Mouse (Mus musculus): Measurements from ENCODE around the gene Bmpr1b.
A peak's percentile ranks its signal among the peaks of the same experiment; 100 is the strongest.

Bmpr1b gene

DNA sequence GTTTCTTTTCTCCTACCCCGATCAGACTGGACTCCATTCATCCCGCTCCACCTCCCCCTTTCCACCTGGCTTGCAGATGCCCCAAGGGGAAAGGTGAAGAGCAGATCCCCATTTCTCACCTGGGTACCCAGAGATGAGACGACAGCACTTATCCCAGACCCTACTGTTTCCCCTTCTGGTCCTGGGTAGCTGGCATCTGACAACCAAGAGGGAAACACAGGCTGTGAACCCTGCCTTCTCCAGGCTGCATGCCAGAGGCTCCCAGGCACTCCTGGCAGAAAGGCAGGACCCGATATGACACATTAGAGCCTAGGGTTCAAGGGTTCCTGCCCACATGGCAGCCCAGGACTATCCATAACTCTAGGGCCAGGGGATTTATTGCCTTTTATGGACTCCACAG is 56.0 kb downstream of the Bmpr1b start:
- no peak for DNase-seq (ENCODE audit: low read depth, low spot score)

DNA sequence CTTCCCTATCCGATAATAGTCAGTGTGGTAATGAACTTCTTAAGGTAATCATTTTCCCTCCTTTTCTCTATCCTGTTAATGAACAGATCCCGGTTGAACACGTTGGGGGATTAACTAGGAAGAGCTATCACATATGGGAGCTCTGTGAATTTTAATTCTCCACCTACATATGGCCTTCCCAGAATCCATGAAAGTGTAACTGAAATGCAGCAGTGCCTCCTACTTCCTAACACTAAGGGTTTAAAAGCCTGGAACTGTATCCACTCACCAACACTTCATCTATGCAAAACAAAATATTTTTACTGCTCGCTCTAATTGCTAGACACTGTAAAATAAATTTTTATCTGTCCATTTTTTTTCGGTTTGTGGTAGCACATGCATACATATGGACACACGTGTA is 63.0 kb downstream of the Bmpr1b start:
- peak; percentile 53 for DNase-seq (ENCODE audit: low read depth, low spot score)

DNA sequence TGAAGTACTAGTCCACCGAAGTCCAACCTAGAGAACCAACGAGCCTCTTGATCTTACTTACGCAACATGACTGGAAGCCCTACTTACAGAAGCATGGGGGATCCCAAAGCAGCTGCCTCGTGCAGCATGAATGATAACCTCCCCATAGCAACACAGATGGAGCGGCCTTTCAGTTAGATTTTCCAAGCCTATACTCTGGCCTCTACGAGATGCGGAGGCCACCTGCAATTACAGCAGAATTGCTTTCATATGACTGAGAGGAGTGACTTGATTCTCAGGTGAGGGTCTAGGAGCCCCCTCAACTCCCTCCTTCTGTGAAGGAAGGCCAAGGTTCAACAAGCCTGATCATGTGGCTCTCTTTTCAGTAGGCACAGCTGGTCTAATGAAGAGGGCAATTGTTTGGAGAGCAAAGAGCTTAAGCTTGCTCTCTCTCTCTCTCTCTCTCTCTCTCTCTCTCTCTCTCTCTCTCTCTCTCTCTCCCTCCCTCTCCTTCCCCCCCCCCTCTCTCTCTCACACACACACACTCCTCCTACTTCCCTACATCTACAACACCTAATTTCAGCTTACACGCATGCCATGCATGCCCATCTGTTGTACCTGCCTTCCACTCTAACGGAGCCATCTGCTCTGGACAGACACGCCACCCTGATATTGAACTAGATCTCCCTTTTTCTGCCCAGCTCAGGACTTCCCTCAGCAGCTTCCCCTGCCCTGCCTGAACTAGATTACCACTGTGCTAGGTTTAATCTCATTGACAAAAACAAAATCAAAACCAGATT is 65.0 kb downstream of the Bmpr1b start:
- DNase-seq (ENCODE audit: low read depth, low spot score): no peak

DNA sequence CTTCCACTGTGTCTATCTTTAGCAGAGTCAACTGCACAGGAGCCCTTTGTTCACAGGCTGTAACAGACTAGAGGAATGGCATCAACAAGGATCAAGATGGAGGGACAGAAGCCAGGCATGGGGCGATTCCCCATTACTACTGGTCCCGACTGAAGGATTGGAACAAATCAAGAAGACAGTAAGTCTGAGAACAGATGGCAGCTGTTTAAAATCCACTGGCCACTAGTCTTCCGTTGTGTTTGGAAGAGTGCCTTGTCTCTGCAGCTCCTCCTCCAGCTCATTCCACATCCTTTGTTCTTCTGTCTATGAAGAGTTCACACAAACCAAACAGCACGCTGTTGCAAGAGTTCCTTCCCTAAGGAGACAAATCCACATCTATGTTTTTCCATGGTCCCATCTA is 65.6 kb downstream of the Bmpr1b start:
- no peak for DNase-seq (ENCODE audit: low read depth, low spot score)

DNA sequence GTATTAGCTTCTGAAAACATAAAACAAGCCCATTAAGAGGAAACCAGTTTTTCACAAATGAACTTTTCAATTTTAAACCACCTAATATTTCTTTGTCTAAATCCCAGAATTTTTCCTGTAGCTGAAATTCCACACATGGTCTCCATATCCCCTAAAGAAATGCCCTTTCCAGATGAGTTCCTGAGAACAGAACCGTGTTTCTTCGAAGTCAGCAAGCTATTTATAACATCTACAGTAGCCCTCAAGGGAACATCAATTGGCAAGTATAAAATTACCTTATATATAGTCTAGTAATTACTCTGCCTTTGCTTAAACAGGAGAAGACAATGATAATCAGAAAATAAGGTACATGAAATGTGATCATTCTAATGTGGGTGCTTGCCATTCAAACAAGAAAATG is 70.1 kb downstream of the Bmpr1b start:
- DNase-seq (ENCODE audit: low read depth, low spot score): no peak

DNA sequence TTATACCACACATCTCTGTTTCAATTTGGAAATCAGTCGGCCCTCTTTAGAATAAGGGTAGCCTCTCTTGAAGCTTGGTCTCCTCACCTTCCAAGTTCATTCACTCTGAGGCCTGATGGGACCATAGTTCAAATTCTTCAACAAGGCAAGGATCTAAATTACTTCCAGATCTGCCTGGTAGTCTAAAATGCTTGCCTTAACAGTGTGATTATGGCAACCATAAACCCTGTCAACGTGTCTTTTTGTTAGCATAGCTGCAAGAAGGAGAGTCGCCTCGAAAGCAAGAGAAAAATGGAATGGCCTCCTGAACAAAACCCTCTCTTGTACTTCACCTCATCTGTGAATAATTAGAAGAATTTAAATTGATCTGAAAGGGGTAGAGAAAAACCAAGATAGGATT is 75.2 kb downstream of the Bmpr1b start:
- no peak for DNase-seq (ENCODE audit: low read depth, low spot score)

DNA sequence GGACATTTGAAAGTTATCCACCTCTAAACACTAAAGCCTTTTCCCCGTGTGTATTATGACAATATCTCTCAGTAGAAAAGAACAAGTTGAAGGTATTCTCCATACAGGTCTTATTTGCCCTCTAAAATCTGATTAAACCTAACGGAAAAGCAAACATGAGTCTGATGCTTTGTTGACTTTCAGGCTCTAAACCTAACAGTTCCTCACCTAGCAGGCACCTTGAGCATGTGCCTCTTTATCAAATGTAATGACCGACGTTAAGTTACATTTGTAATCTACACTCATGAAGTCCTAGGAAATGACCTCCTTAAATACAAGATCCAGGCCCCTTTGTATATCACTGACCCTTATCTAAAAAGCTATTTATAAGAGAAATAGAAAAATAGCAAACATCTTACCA is 79.5 kb downstream of the Bmpr1b start:
- no peak for DNase-seq (ENCODE audit: low read depth, low spot score)

DNA sequence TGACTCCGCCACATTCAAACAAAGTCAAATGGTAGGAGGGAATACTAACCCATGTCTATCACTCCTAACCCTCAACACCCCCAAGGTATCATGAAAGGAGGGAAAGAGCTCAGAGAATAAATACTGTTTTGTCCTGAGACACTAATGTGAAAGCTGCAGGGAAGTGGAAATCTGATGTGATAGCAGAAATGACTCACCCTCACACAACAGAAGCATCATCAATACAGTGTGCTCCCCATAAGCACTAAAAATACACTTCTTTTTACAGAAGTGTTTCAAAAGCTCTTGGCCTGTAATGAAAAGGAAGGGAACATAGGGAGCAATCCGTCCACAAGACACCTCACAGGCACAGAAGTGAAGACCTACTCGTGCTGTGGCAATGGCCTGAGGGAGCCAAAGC is 83.3 kb downstream of the Bmpr1b start:
- peak; percentile 12 for DNase-seq (ENCODE audit: low read depth, low spot score)

DNA sequence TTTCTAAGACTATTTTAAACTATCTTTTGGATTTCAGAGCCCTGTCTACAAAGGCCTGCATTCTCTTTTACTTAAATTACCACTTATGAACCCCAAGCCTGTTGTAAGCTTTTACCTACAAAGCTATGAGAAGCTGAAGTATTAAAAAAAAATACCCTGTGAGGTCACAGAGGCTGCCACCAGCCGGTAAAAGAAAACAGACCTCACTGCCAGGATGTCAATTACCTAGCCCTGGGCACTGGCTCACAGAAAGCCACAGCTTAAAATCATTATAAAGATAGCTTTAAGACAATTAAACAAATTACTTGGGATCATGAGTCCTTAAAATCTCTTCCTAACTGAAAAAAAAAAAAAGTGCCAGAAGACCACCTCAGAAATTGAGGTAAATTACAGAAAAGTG is 85.1 kb downstream of the Bmpr1b start:
- DNase-seq (ENCODE audit: low read depth, low spot score): no peak

DNA sequence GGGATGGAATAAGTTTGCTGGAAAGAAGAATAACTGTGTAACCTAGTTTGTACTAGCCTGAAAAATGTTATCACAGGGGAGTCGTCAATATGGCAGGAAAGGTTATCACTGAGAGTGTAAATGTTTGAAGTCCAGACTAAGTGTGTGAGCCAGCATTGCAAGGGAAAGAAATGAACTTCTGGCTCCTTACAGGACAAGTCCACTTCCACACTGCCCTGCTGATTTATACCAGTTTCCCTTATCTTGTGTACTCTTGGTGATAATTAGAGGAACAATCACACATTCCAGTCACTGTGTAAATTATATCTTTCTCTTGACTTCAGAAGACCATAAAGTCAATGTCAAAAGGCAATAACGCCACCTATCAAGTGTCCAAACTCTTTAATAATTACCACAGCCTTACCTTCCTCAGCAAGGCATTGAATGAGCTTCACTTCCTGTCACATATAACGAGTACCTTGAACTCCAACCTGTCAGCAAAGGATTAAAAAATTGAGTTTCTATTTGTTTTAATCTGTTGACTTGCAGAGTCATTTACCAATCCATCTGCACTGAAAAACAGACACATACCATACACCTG is 91.4 kb downstream of the Bmpr1b start:
- no peak for DNase-seq (ENCODE audit: low read depth, low spot score)

DNA sequence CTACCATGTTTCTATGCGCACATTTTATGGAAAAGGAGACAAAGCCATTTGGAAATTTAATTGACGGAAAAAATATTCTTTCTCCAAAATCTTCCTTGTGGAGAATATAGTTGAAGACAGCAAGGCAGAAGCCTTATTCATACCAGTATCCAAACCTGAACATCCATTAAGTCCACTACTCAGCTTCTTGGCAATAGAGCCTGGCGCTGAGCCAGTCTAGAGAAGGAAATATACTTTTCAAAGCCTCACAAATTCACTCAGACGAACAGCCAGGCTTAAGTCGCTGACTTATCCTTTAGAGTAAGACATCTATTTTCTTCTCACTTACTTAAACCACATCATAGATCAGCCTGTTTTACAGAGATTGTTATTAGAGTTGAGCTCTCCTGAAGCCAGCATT is 97.6 kb downstream of the Bmpr1b start:
- DNase-seq (ENCODE audit: low read depth, low spot score): no peak

DNA sequence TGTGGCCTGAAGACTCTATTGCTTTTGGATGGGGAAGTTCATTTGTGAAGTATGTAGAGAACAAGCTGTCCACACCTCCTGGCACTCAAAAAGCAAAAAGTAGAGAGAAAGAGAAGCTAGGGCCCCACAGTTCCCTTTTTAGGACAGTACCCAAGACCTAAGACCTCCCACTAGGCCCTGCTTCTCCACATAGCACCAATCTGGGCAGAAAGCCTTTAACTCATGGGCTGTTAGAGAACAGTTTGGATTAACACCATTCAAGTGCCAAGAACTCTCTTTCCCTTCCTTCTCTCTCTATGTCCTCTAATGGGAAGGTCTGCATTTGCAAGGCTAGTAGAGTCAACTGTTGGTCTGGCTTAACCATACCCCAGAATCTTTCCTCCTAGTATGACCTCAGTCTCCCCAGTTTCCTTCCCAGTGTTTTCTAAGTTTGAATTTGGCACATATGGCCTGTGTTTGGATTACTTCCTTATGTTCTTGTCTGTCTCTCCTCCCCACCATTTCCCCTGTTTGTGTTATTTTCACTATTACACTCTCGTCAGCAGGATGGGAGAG is 102.4 kb downstream of the Bmpr1b start:
- no peak for DNase-seq (ENCODE audit: low read depth, low spot score)

DNA sequence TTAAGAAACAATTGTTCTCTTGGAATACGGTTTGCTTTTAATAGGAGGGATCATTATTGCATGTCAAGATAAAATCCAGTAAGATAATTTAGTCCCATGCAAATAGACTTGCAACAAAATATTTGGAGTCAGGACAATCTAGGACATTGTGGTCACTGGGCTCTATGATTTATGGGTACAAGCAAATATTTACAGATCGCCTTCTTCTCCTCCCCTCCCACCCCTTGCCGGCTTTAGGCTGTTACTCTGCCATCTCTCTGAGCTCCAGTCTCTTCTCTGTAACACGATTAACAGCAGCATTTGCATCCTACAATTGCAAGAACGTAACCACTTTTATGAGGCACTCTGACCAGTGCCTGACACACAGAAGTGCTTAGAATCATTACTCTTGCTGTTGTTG is 104.1 kb downstream of the Bmpr1b start:
- no peak for DNase-seq (ENCODE audit: low read depth, low spot score)

DNA sequence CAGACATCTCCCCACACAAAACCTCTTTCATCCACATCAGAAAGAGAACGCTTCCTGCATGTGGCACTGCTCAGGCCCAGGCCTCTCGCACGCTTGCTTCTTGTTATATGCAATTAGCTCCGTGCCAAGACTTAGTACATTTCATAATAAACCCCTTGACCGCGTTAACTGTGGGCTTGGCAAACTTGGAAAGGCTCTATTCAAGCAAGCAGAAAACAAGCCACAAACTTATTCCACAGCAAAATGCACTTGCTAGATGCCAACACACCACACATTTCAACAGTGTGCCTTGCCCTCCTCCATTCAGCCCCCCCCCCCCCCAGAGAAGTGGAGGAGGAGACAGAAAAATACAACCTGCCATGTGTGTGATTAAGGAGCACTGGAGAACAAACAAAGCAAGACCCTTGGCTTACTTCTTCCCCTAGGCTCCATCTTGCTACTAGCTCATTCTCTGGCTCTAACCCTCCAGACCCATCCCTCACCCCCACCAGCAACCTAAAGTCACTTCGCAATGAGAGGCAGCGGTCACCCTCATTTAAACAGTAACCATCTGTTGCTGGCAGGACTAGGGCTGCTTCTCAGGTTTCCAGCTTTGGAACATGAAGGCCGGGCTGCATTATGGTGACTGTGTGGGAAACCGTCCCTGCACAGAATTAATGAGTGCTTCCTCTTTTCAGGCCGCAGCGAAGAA is 105.5 kb downstream of the Bmpr1b start:
- no peak for DNase-seq (ENCODE audit: low read depth, low spot score)

DNA sequence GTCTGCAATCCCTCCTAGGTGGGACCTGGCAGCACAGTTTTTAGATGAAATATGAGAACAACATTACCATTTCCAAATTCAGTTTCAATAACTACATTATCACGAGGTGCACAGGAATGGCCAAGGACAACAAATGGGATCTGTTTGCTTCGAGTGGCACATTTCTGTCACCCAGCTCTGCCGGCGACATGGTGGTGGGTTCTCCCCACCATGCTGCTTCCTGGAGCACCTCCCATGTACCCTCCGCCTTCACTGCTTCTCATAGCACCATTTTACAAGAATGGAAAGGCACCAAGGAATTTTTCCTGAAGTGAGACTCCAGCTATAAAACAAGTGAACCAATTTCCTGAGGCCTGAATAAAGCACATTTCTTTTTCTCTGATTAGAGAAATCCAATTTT is 108.0 kb downstream of the Bmpr1b start:
- DNase-seq (ENCODE audit: low read depth, low spot score): no peak

DNA sequence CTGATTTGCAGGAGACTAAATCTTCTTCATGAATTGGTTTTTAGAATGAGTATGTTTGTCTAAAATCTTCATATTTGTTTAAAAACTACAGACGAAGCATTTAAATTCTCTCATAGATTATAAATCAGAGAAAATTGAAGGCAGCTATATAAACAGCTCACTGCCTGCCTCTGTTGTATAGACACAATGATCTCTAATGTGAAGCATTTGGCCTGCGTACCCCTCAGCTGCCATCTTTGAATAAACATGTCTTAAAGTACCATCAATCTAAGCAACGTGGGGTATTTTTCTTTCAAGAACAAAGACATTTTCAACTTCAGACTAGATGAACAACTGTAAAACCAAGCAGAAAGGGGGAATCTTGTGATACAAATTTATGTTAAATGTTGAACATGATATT is 109.3 kb downstream of the Bmpr1b start:
- no peak for DNase-seq (ENCODE audit: low read depth, low spot score)

DNA sequence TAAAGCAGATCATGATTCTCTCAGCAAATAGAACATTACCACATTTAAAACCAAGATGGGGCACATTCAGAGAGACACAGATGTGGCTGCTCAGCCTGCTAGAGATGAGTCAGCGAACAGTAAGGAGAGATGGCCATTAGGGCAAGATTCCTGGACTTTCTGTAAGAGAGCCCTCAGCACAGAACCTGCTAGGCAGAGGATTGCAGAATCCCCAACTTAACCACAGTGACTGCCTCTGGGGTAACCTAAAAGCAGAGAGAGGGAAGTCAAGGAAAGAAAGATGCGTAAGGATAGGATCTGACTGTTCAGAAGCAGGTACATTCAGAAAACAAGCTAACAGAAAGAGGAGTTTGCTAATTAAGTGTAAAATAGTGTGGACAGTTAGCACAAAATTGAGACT is 118.5 kb downstream of the Bmpr1b start:
- DNase-seq (ENCODE audit: low read depth, low spot score): no peak

DNA sequence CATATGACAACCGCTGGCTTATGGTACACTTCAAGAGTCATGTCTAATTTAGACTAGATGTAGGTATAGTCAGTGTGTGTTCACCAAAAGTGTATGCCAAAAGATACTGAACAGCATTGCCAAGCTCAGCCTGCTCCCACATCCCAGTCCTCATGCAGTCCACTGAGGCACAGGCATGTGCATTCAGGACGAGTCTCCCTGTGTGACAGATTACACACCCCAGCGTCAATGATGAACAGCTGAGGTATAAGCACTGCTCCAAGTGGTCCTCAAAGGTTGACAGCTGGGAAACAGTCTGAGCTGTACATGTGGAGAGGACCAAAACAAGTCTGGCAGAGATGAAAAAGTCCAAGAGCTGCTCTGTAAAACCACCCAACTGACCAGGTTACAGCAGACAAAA is 119.6 kb downstream of the Bmpr1b start:
- no peak for DNase-seq (ENCODE audit: low read depth, low spot score)

DNA sequence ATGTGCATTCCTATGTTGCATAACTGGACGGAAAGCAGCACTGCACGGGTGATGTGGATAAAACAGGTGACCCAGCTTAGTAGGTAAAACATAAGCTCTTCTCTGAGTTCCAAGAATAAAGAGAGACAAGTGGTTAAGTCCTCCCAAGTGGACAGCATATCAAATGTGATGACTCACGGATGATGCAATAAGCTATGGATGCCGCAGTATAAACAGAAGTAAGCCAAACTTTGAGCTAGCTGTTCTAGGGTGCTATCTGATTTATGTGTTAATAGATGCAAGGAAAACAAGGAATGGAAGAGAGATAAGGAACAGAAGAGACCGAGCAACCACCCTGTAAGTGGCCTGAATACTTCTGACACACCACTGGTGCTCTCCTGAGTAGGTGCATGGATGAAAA is 120.1 kb downstream of the Bmpr1b start:
- DNase-seq (ENCODE audit: low read depth, low spot score): no peak

DNA sequence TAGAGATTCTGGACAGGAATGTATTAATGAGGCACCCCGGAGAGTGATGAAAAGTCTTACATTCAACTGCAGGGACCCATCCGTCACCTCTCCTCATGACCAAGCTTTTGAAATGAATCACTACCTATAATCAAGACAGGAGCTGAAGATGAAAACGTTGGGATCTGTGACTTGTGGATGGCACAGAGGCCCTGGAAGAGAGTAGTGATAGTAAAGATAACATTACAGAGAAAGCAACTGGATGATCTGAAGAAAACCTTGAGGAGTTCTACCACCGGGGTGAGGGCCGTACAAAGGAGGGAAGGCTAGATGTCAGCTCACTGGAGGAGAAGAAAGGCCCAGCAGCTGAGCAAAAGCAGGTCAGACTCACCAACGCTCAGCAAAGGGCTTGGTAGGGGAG is 120.7 kb downstream of the Bmpr1b start:
- no peak for DNase-seq (ENCODE audit: low read depth, low spot score)

DNA sequence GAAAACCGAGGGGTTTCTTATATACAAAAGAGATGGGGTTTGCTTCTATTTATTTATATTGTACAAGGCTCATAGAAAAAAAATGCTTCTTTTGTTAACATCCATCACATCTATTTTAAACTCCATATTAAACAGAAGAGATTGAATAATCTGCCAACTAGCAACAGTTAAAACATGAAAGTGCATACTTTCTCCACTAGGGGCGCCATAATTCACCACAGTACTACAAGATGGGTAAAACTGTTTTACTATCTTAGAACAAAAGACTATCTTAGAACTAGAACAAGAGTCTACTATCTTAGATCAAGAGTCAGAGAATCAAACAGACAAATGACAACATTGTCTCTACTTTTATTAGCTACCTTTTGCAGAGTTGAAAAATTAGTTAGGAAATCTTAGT is 125.8 kb downstream of the Bmpr1b start:
- DNase-seq (ENCODE audit: low read depth, low spot score): no peak

DNA sequence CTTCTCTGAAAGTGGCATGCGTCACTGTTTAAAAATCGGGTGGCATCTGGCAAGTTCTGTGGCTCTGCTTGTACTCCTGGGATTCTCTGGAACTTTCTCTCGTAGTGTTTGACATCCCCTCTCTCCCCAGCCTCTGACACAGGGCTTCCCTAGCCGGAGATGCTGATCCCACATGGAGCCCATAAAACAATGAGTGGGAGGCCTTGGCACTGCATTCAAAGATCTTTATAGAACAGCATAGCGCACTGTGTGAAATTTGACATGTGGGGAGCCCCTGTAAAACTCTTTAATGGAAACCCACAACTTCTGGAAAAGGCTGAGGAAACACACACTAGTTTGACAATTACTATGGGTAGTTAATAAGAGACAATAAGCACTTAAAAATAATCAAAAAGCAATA is 126.2 kb downstream of the Bmpr1b start:
- DNase-seq (ENCODE audit: low read depth, low spot score): no peak

DNA sequence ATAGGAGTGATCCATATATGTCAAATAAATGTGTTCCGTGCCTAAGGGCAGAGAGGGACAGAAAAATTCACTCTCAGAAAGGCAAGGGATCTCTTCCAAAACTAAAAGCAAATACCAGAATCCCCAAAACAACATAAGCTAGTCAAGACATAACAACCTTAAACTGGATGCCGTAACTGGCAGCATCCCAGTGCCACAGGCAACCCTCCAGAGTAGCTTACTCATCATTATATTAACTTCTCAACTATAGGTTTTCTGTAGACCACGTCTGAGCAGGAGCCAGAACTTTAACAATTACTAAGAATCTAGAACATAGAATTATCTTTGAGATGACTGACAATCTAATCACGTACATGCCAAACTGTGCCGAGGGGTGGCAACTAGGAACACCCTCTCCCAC is 128.9 kb downstream of the Bmpr1b start:
- DNase-seq (ENCODE audit: low read depth, low spot score): no peak
